Mouse (Mus musculus) kidney, adult 2 months (tissue): Measurements from ENCODE around the gene Cd40.

Source experiments
- CTCF ChIP-seq: fragments of 200-500 bp; conservative IDR thresholded peaks from 2 replicates; pipeline ENCODE4 v1.5.1; 2011; ENCODE audit warnings: low read depth, mild to moderate bottlenecking, control low read depth, low read length, moderate library complexity, mixed read lengths; ENCODE audit not compliant: insufficient read depth, insufficient read length
- POLR2A ChIP-seq: fragments of 200-500 bp; IDR thresholded peaks from one replicate; pipeline ENCODE4 v1.6.1; 2011; ENCODE audit warnings: low read depth, low read length, control low read depth

DNA sequence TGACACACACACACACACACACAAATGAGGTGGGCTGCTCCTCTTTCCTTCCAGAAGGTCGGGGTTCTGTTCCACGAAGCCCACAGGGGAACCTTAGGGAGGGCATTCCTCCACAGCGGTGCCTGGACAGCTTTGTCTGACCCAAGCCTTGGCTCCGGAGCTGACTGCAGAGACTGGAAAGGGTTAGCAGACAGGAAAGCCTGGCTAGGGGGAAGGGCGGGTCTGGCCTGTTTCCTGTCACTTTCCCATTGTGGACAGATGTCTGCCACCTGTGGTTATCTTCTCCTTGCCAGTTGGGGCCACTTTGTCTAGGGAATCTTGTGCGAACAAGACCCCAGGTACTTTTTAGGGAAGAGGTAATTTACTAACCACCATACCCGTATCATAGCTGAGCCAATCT, 478 bp downstream of the Cd40 start:
- TF ChIP-seq CTCF (no peak), POLR2A (no peak)
